Mouse (Mus musculus): ENCODE results near the gene Ogfod3.

DNA sequence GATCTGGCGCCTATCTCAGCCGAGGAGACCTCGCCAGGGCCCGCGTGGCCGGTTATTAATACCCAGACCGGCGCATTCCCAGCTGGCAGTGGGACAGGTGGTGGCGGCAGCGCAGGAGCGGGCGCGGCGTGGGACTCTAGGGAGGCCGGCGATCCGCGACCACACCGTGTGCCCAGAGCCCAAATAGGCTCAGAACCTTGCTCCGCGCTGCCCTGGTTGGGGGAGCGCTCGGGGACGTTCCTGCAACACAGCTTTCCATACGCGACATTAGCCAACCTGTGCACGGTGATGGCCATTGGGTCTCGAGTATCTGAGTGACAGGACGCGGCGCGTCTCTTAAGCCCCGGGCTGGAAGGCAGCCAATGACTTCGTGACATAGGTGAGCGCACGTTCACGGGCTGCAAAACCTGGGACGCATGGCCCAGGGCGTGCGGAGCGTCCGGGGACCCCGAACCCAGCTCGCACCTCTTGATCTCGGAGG is 48.1 kb downstream of the Ogfod3 start:
- TF ChIP-seq POLR2A (IDR thresholded peaks at IDR 0.05; ENCODE audit: borderline replicate concordance, control insufficient read depth, low read depth, low read length) (no peak), CTCF (IDR thresholded peaks at IDR 0.05; ENCODE audit: control insufficient read depth, insufficient read depth, low read length) (no peak)
